Mouse (Mus musculus) CH12.LX (cell line): ENCODE data around the gene Fam114a2. TPM values are rescaled to one million over a fixed set of nuclear protein-coding genes. Genes with fewer than 3 reads are reported as not detected.

Experiments
- DNase-seq: peaks from one replicate; pipeline ENCODE4 v3.0.0-alpha.2; 2013; ENCODE audit errors: extremely low read depth
- H3K27ac ChIP-seq: 2 replicates; pipeline ENCODE4 v1.5.1; 2012; ENCODE audit warnings: low read depth, mild to moderate bottlenecking, control low read depth, moderate library complexity; ENCODE audit not compliant: insufficient read depth
- H3K27me3 ChIP-seq: replicated peaks from 2 replicates; pipeline ENCODE3; 2012; ENCODE audit warnings: inconsistent platforms
- H3K36me3 ChIP-seq, 2 experiments: replicated peaks in 1 of 2; 2 replicates each; pipeline versions ENCODE3 to v1.6.1; 2012; ENCODE audit warnings: inconsistent platforms in 1 of 2, low read length in 1 of 2, mild to moderate bottlenecking in 1 of 2, mixed read lengths in 1 of 2, moderate library complexity in 1 of 2; ENCODE audit not compliant: control insufficient read depth in 1 of 2, insufficient read depth in 1 of 2
- H3K4me1 ChIP-seq, 2 experiments: 2 replicates each; pipeline ENCODE4 v1.6.1; 2012; ENCODE audit warnings: inconsistent platforms in 1 of 2, moderate library complexity in 1 of 2; ENCODE audit not compliant: insufficient read depth in 2 of 2, control insufficient read depth in 1 of 2
- H3K4me2 ChIP-seq: 2 replicates; pipeline ENCODE4 v1.6.1; 2012; ENCODE audit warnings: low read depth, mild to moderate bottlenecking, control low read depth; ENCODE audit not compliant: poor library complexity, insufficient read depth, severe bottlenecking
- H3K4me3 ChIP-seq, 3 experiments: fragments of 150-350 bp in 1 of 3; sonication (generic) in 1 of 3; replicated peaks in 1 of 3; 2 replicates each; pipeline versions ENCODE3 to v1.5.1; 2011 to 2012; ENCODE audit warnings: low read depth in 2 of 3, low read length in 2 of 3, mild to moderate bottlenecking in 2 of 3, moderate library complexity in 2 of 3, control low read depth in 1 of 3, improper control_type of control experiment in 1 of 3, inconsistent platforms in 1 of 3, mixed read lengths in 1 of 3; ENCODE audit not compliant: poor library complexity in 1 of 3
- H3K79me2 ChIP-seq: replicated peaks from 2 replicates; pipeline ENCODE4 v1.6.1; 2012; ENCODE audit warnings: mild to moderate bottlenecking, moderate library complexity; ENCODE audit not compliant: control insufficient read depth, poor library complexity, insufficient read depth, severe bottlenecking; ENCODE audit errors: extremely low read depth
- H3K9ac ChIP-seq: 2 replicates; pipeline ENCODE4 v1.6.1; 2012; ENCODE audit warnings: low read depth, mild to moderate bottlenecking, control low read depth, moderate library complexity; ENCODE audit not compliant: insufficient read depth
- H3K9me3 ChIP-seq: replicated peaks from 2 replicates; pipeline ENCODE3; 2012; ENCODE audit warnings: low read length, inconsistent platforms, mixed read lengths
- BHLHE40 ChIP-seq: IDR thresholded peaks from 2 replicates; pipeline ENCODE4 v1.6.1; 2011; ENCODE audit warnings: mild to moderate bottlenecking, low read depth, low read length, improper control_type of control experiment
- CHD1 ChIP-seq: IDR thresholded peaks from 2 replicates; pipeline ENCODE4 v1.6.1; 2012; ENCODE audit warnings: low read depth, low read length, improper control_type of control experiment, inconsistent platforms
- CHD2 ChIP-seq: IDR thresholded peaks from 2 replicates; pipeline ENCODE4 v1.6.1; 2011; ENCODE audit warnings: low read length, improper control_type of control experiment
- CTCF ChIP-seq, 2 experiments: IDR thresholded peaks in 1 of 2; conservative IDR thresholded peaks in 1 of 2; 2 replicates each; pipeline ENCODE4 v1.5.1; 2011 to 2012; ENCODE audit warnings: low read depth in 2 of 2, low read length in 2 of 2, improper control_type of control experiment in 1 of 2, inconsistent platforms in 1 of 2, mild to moderate bottlenecking in 1 of 2, moderate library complexity in 1 of 2
- E2F4 ChIP-seq: IDR thresholded peaks from 2 replicates; pipeline ENCODE4 v1.6.1; 2011; ENCODE audit warnings: low read depth, low read length, improper control_type of control experiment; ENCODE audit not compliant: insufficient replicate concordance
- ELF1 ChIP-seq: IDR thresholded peaks from 2 replicates; pipeline ENCODE4 v1.6.1; 2014; ENCODE audit warnings: low read depth, mild to moderate bottlenecking, inconsistent platforms, low read length, improper control_type of control experiment
- EP300 ChIP-seq: IDR thresholded peaks from 2 replicates; pipeline ENCODE4 v1.6.1; 2011; ENCODE audit warnings: low read length, improper control_type of control experiment
- ETS1 ChIP-seq: conservative IDR thresholded peaks from 2 replicates; pipeline ENCODE4 v1.6.1; 2012; ENCODE audit warnings: low read depth, mild to moderate bottlenecking, inconsistent platforms, low read length, improper control_type of control experiment, moderate library complexity
- GABPA ChIP-seq: IDR thresholded peaks from 2 replicates; pipeline ENCODE4 v1.6.1; 2012; ENCODE audit warnings: low read depth, low read length, improper control_type of control experiment, inconsistent platforms; ENCODE audit not compliant: insufficient replicate concordance
- HCFC1 ChIP-seq: IDR thresholded peaks from 2 replicates; pipeline ENCODE4 v1.6.1; 2012; ENCODE audit warnings: low read depth, mild to moderate bottlenecking, inconsistent platforms, low read length, improper control_type of control experiment
- IRF4 ChIP-seq: IDR thresholded peaks from 2 replicates; pipeline ENCODE4 v1.6.1; 2014; ENCODE audit warnings: low read depth, mild to moderate bottlenecking, inconsistent platforms, low read length, improper control_type of control experiment
- JUN ChIP-seq: IDR thresholded peaks from 2 replicates; pipeline ENCODE4 v1.6.1; 2011; ENCODE audit warnings: low read depth, mild to moderate bottlenecking, low read length, improper control_type of control experiment, moderate library complexity; ENCODE audit not compliant: insufficient read depth
- JUND ChIP-seq: conservative IDR thresholded peaks from 2 replicates; pipeline ENCODE4 v1.6.1; 2011; ENCODE audit warnings: low read depth, low read length, improper control_type of control experiment
- KAT2A ChIP-seq: IDR thresholded peaks from 2 replicates; pipeline ENCODE4 v1.6.1; 2012; ENCODE audit warnings: low read length, improper control_type of control experiment, inconsistent platforms; ENCODE audit not compliant: insufficient replicate concordance
- MAFK ChIP-seq: IDR thresholded peaks from 2 replicates; pipeline ENCODE4 v1.6.1; 2011; ENCODE audit warnings: low read length, improper control_type of control experiment; ENCODE audit not compliant: insufficient replicate concordance
- MAX ChIP-seq: IDR thresholded peaks from 2 replicates; pipeline ENCODE4 v1.6.1; 2011; ENCODE audit warnings: low read length, improper control_type of control experiment
- MAZ ChIP-seq: IDR thresholded peaks from 2 replicates; pipeline ENCODE4 v1.6.1; 2012; ENCODE audit warnings: low read depth, mild to moderate bottlenecking, inconsistent platforms, low read length, improper control_type of control experiment, moderate library complexity
- MEF2A ChIP-seq: IDR thresholded peaks from 2 replicates; pipeline ENCODE4 v1.6.1; 2014; ENCODE audit warnings: low read depth, mild to moderate bottlenecking, inconsistent platforms, low read length, improper control_type of control experiment, borderline replicate concordance
- MXI1 ChIP-seq: IDR thresholded peaks from 2 replicates; pipeline ENCODE4 v1.6.1; 2011; ENCODE audit warnings: mild to moderate bottlenecking, low read depth, low read length, improper control_type of control experiment
- MYC ChIP-seq: IDR thresholded peaks from 2 replicates; pipeline ENCODE4 v1.6.1; 2011; ENCODE audit warnings: low read depth, mild to moderate bottlenecking, improper control_type of control experiment, low read length
- NELFE ChIP-seq: IDR thresholded peaks from 2 replicates; pipeline ENCODE4 v1.6.1; 2011; ENCODE audit warnings: low read depth, low read length, improper control_type of control experiment
- NRF1 ChIP-seq: IDR thresholded peaks from 2 replicates; pipeline ENCODE4 v1.6.1; 2014; ENCODE audit warnings: low read depth, mild to moderate bottlenecking, inconsistent platforms, low read length, improper control_type of control experiment, moderate library complexity
- PAX5 ChIP-seq: IDR thresholded peaks from 2 replicates; pipeline ENCODE4 v1.6.1; 2012; ENCODE audit warnings: low read length, inconsistent platforms, mixed read lengths
- POLR2A ChIP-seq: IDR thresholded peaks from 2 replicates; pipeline ENCODE4 v1.6.1; 2011; ENCODE audit warnings: low read depth, mild to moderate bottlenecking, improper control_type of control experiment, low read length
- POLR2AphosphoS2 ChIP-seq: IDR thresholded peaks from 2 replicates; pipeline ENCODE4 v1.6.1; 2011; ENCODE audit warnings: low read depth, low read length, improper control_type of control experiment
- RAD21 ChIP-seq: IDR thresholded peaks from 2 replicates; pipeline ENCODE4 v1.6.1; 2011; ENCODE audit warnings: low read depth, mild to moderate bottlenecking, low read length, improper control_type of control experiment, moderate library complexity
- RCOR1 ChIP-seq: conservative IDR thresholded peaks from 2 replicates; pipeline ENCODE4 v1.6.1; 2012; ENCODE audit warnings: low read depth, mild to moderate bottlenecking, inconsistent platforms, low read length, improper control_type of control experiment
- SIN3A ChIP-seq: IDR thresholded peaks from 2 replicates; pipeline ENCODE4 v1.6.1; 2012; ENCODE audit warnings: low read length, improper control_type of control experiment, inconsistent platforms
- SMC3 ChIP-seq: IDR thresholded peaks from 2 replicates; pipeline ENCODE4 v1.6.1; 2011; ENCODE audit warnings: low read depth, low read length, improper control_type of control experiment
- TBP ChIP-seq: conservative IDR thresholded peaks from 2 replicates; pipeline ENCODE4 v1.6.1; 2011; ENCODE audit warnings: low read depth, low read length, improper control_type of control experiment
- TCF12 ChIP-seq: IDR thresholded peaks from 2 replicates; pipeline ENCODE4 v1.6.1; 2014; ENCODE audit warnings: low read depth, mild to moderate bottlenecking, inconsistent platforms, low read length, improper control_type of control experiment
- UBTF ChIP-seq: IDR thresholded peaks from 2 replicates; pipeline ENCODE4 v1.6.1; 2012; ENCODE audit warnings: low read depth, mild to moderate bottlenecking, inconsistent platforms, low read length, improper control_type of control experiment, moderate library complexity
- USF1 ChIP-seq: IDR thresholded peaks from 2 replicates; pipeline ENCODE4 v1.6.1; 2014; ENCODE audit warnings: low read depth, mild to moderate bottlenecking, inconsistent platforms, low read length, improper control_type of control experiment
- USF2 ChIP-seq: conservative IDR thresholded peaks from 2 replicates; pipeline ENCODE4 v1.6.1; 2011; ENCODE audit warnings: low read depth, low read length, improper control_type of control experiment
- ZC3H11A ChIP-seq: IDR thresholded peaks from 2 replicates; pipeline ENCODE4 v1.6.1; 2012; ENCODE audit warnings: low read depth, mild to moderate bottlenecking, inconsistent platforms, low read length, improper control_type of control experiment
- ZKSCAN1 ChIP-seq: IDR thresholded peaks from 2 replicates; pipeline ENCODE4 v1.6.1; 2012; ENCODE audit warnings: low read depth, inconsistent platforms, low read length, improper control_type of control experiment, borderline replicate concordance
- ZMIZ1 ChIP-seq: IDR thresholded peaks from 2 replicates; pipeline ENCODE4 v1.6.1; 2012; ENCODE audit warnings: low read depth, mild to moderate bottlenecking, inconsistent platforms, low read length, improper control_type of control experiment
- ZNF384 ChIP-seq: IDR thresholded peaks from 2 replicates; pipeline ENCODE4 v1.6.1; 2012; ENCODE audit warnings: low read depth, low read length, improper control_type of control experiment, inconsistent platforms
- dilution Hi-C: fragments of 300-500 bp; cut with MboI; formaldehyde crosslinking; loops from 2 replicates; pipeline ENCODE4 v1.14.3; 2020; ENCODE audit warnings: low sequenced_read_pairs; ENCODE audit not compliant: extremely low pct_unique_long_range_greater_than_20kb, extremely low pct_ligation_motif_present
- in situ Hi-C: fragments of 300-500 bp; cut with MboI; formaldehyde crosslinking; loops from 3 replicates; pipeline ENCODE4 v1.14.3; 2019; ENCODE audit warnings: low sequenced_read_pairs, low pct_ligation_motif_present, low pct_unique_long_range_greater_than_20kb, mixed read lengths
- polyA plus RNA-seq: library from polyadenylated mRNA; unstranded; fragments of >175 nt; gene quantifications from 2 replicates; pipeline ENCODE4 v1.2.1, GENCODE M21; 2012; ENCODE audit warnings: low read depth; ENCODE audit not compliant: insufficient read length
- total RNA-seq, 2 experiments: library from RNA; depleted of rRNA; stranded (reverse); fragments of 300-350 nt in 1 of 2; fragments of >200 nt in 1 of 2; gene quantifications; 2 replicates each; pipeline ENCODE4 v1.2.3; 2012 to 2014

The Fam114a2 gene
- total and polyA plus RNA-seq, 3 experiments = 49.8 to 66.4 (median 54.3) TPM

DNA sequence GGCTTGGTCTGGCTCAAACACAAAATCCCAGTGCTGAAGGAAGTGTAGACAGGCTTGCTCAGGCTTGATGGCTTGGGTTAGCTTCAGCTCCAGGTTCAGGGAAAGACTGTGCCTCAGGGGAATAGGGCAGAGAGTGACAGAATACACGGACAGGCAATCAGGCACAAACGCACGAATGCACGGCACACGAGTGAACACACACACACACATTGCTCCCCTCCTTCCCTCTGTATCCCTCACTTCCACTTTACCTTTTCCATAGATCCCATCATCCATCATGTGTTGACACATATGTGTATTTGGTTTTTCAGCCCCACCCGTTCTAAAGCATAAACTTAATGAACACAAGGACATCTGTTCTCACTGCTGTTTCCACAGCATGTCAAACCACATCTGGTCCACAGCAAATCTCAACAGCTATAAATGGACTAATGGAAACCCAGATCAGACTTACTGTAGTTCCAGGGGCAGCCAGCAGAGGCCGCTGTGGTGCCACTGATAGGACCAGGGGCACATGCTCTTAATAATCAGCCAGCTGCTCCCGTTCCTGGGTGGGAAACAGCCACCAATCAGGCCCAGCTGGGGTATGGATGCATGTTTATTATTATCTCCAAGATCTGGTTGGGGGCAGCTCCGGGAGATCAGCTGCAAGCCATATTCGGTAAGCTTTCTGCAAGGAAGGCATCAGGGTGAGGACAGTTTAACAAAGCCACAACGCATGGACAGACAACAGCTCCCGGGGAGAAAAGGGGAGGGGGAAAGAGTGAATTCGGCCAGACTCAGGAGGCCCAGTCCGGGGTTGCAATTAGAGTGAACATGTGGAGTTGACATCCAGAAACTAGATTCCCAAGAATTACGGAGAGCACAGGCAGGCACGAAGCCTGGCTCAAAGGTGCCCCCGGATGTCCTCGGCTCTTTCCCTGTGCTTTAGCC lies 30.5 kb upstream of the Fam114a2 start:
- DNase-seq = peak; percentile 76
- in situ Hi-C loops = loop anchor here (5.0 to 25.0 kb wide), 3 partner anchors 208 to 388 kb away; no protein-coding TSS in a partner anchor
- no peak for TF ChIP-seq JUND
- peak; percentile 26; the same call in 1 of the 2 replicates for TF ChIP-seq TCF12
- TF ChIP-seq MAZ = no peak
- no peak for TF ChIP-seq HCFC1
- no peak for TF ChIP-seq USF2
- peak; percentile 57; the same call in 1 of the 2 replicates for TF ChIP-seq NELFE
- peak; percentile 59 for TF ChIP-seq ZC3H11A
- no peak for TF ChIP-seq MAFK
- TF ChIP-seq MEF2A = 0 out of 2 replicates have a peak, but pooled peaks have one; percentile 51
- TF ChIP-seq MAX = peak; percentile 93
- 0 out of 2 replicates have a peak, but pooled peaks have one; percentile 7 for TF ChIP-seq IRF4
- no peak for TF ChIP-seq POLR2A
- TF ChIP-seq RAD21 = peak; percentile 98
- TF ChIP-seq SIN3A = no peak; the same call in 1 of the 2 replicates
- no peak for TF ChIP-seq TBP
- TF ChIP-seq ETS1 = no peak
- no peak for TF ChIP-seq KAT2A
- peak; percentile 47; the same call in 1 of the 2 replicates for TF ChIP-seq BHLHE40
- no peak for TF ChIP-seq ZNF384
- no peak for TF ChIP-seq E2F4
- TF ChIP-seq USF1 = no peak
- no peak for TF ChIP-seq EP300
- no peak for TF ChIP-seq GABPA
- no peak for TF ChIP-seq JUN
- no peak for TF ChIP-seq RCOR1
- peak; percentile 92 for TF ChIP-seq MYC
- TF ChIP-seq CHD2 = no peak
- no peak for TF ChIP-seq ELF1
- TF ChIP-seq CTCF (conservative IDR thresholded peaks at IDR 0.05 in 1 of 2, IDR thresholded peaks at IDR 0.05 in 1 of 2; ENCODE audit: low read depth in 2 of 2, low read length in 2 of 2) = peak; percentile 96 to 98
- TF ChIP-seq NRF1 = 0 out of 2 replicates have a peak, but pooled peaks have one; percentile 7
- no peak for TF ChIP-seq CHD1
- TF ChIP-seq POLR2AphosphoS2 = no peak
- TF ChIP-seq ZMIZ1 = no peak
- TF ChIP-seq SMC3 = peak; percentile 90
- no peak for TF ChIP-seq ZKSCAN1
- peak; percentile 38; the same call in 1 of the 2 replicates for TF ChIP-seq MXI1
- TF ChIP-seq PAX5 = no peak
- TF ChIP-seq UBTF = no peak
- Histone ChIP-seq H3K27me3 (peaks cover 9% of the 10 kb centered on the region), H3K4me3 (no peak overlapping the region), H3K79me2 (no peaks in the 10 kb centered on the region), H3K4me2 (no peak overlapping the region), H3K9ac (no peak overlapping the region), H3K9me3 (peaks cover 5% of the 10 kb centered on the region), H3K36me3 (no peaks in the 10 kb centered on the region), H3K4me1 (peaks cover 6 to 12% of the 10 kb centered on the region in 2 experiments), H3K27ac (no peak overlapping the region)
- dilution Hi-C loops = no loop called here
